Mouse (Mus musculus): ENCODE results near the gene Gm37240. TPM values are rescaled to one million over a fixed set of nuclear protein-coding genes. Genes with fewer than 3 reads are reported as not detected.

Gene Gm37240
- polyA plus RNA-seq, 1 experiment: 0.53 TPM

DNA sequence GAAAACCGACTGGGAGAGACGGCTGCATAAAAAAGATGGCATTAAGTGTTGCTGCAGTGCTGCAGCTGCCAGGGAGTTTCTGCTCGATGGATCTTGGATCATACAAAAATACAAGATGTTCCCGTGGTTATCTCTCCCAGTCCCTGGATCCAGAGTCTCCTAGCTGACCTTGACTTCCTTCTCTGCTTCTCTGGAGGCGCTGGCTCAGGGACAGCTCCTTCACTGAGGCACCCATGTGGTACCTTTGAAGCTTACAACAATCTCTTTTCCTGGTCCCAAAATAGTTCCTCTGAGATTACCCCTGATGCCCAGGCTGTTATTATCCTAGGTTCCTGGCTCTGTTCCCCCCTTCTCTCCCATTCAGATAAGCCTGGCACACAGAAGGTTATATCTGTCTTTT, 672.4 kb downstream of the Gm37240 start:
- no peak for DNase-seq (ENCODE audit: low read depth)
- TF ChIP-seq POLR2A (IDR thresholded peaks at IDR 0.05; ENCODE audit: borderline replicate concordance, extremely low read depth, insufficient read depth, insufficient read length, poor library complexity, severe bottlenecking) (no peak), CTCF (IDR thresholded peaks at IDR 0.05; ENCODE audit: borderline replicate concordance, extremely low read depth, insufficient read depth, insufficient read length) (no peak)

DNA sequence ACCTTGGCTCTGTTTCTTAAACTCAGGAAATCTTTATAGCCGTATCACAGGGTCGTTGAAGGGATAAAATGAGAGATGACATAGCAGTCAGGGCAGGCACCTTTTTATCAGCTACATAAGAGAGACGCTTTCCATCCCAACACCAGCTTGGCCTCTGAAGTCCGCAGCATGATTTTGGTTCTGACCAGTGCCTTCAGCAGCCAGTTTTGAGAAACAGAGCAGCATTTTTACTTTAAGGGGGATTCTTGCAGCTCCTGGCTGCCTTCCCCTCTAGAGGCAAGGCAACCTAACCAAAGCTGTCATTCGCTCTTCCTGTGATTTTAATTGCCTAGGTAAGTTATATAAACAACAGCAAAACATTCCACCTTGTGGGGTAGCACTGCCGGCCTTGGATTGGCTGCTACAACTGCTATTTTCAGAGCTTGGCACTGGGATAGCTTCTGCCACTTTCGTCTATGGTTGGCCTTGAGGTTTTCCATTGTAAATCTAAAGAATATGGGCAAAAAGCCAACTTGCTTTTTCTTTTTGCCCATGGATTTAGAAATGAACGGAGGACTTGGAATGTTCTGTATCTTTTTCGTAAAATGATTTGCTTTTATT, 674.5 kb downstream of the Gm37240 start:
- no peak for DNase-seq (ENCODE audit: low read depth)
- TF ChIP-seq POLR2A (IDR thresholded peaks at IDR 0.05; ENCODE audit: borderline replicate concordance, extremely low read depth, insufficient read depth, insufficient read length, poor library complexity, severe bottlenecking): no peak
- TF ChIP-seq CTCF (IDR thresholded peaks at IDR 0.05; ENCODE audit: borderline replicate concordance, extremely low read depth, insufficient read depth, insufficient read length): no peak

DNA sequence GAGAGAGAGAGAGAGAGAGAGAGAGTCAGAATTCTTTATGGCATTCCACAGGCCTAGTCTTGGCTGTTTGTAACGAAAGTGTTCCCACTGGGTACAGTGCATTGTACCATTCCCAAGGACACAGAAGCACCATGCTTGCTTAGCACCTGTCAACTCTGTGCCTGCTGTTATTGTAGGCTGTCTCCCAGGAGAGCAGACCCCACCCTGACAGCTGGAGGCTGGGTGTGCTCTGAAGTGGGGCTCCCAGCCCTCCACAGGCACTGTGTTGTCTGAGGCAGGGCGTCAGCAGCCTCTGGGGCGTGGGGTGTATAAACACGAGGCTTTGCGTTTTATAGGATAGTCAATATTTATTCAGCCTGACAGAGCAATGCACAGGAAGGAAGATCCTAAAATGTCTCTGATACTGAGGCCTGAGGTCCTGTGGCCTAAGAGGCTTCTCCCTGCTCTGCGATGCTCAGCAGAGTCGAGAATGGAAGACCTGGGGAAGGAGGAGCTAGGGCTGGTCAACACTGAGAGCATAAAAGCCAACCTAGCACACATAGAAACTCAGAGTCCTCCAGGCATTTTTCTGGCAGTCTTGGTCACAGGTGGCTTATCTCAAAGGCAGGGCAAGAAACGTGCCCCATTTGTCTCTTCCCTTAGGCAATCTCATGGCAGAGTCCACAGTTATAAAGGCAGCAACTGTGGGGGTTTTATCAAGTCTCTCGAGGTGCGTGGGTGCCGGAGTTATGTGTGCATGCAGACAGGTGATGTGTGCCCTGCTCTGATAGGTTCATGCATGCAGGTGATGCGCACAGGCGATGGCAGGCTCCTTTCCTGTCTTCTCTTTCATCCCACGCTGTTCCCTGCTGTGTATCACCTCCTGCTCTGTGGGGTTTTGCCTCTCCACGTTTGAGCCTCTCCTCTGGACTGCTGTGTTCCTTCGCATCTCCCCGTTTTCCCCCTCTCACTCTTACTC, 677.2 kb downstream of the Gm37240 start:
- DNase-seq (ENCODE audit: low read depth): no peak

DNA sequence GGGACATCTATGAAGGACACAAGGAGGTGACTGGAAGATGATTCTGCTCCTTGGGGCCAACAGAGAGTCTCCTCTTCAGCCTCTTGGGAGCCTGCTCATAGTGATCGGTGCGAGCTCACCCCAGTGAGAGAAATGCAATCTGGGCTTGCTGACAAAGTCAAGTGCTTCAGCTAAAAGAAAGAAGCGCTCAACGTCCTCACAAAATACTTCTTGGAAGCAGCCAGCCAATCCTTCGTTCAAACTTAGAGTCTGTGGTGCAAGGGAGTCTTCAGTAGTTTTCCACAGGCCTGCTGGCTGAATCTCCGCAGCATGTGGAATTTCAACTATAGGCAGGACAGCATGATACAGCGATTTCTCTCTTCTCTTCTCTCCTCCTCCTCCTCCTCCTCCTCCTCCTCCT, 680.8 kb downstream of the Gm37240 start:
- TF ChIP-seq CTCF (IDR thresholded peaks at IDR 0.05; ENCODE audit: borderline replicate concordance, extremely low read depth, insufficient read depth, insufficient read length) (no peak), POLR2A (IDR thresholded peaks at IDR 0.05; ENCODE audit: borderline replicate concordance, extremely low read depth, insufficient read depth, insufficient read length, poor library complexity, severe bottlenecking) (no peak)

More for the DNA sequence above, 677.2 kb downstream of the Gm37240 start:
- TF ChIP-seq CTCF (IDR thresholded peaks at IDR 0.05; ENCODE audit: borderline replicate concordance, extremely low read depth, insufficient read depth, insufficient read length): no peak
- TF ChIP-seq POLR2A (IDR thresholded peaks at IDR 0.05; ENCODE audit: borderline replicate concordance, extremely low read depth, insufficient read depth, insufficient read length, poor library complexity, severe bottlenecking): no peak

DNA sequence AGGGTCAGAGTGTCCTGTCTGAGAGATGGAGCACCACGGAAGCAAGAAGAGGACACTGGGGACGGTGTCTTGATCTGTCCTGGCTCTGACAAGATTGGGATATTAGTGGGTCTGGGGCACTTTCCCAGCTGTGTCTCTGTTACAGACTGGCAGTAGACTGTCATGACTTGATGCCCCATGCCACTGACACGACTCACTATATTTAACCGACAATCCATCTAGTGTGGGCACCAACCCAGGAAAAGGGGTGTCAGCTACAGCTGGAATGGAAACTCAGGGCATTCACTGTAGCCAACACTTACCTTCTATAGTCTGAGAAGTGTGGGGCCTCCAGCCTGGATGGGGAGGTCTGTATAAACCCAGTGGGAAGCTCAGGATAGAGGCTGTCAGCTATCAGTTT, 681.4 kb downstream of the Gm37240 start:
- no peak for TF ChIP-seq CTCF (IDR thresholded peaks at IDR 0.05; ENCODE audit: borderline replicate concordance, extremely low read depth, insufficient read depth, insufficient read length)
- TF ChIP-seq POLR2A (IDR thresholded peaks at IDR 0.05; ENCODE audit: borderline replicate concordance, extremely low read depth, insufficient read depth, insufficient read length, poor library complexity, severe bottlenecking): no peak
- no peak for DNase-seq (ENCODE audit: low read depth)

More for the DNA sequence above, 680.8 kb downstream of the Gm37240 start:
- no peak for DNase-seq (ENCODE audit: low read depth)

DNA sequence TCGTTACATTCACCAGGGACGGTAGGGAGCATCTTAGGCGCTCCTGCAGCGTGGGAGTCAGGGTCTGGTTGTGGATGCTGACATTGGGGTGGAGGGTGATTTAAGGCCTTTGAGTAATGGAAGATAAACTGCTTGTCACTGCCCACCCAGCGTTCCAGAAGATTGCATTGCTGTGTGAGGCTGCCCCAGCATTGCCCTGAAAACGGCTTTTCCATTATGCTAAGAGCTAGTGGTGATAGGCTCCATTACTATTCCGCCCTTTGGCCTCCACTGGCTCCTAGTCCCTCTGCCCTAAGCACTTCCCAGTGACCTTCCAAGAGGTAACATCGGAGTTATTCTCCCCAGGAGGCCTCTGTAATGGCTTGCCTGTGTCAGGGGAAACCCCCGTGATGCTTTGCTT, 683.7 kb downstream of the Gm37240 start:
- peak; percentile 10 for DNase-seq (ENCODE audit: low read depth)
- TF ChIP-seq CTCF (IDR thresholded peaks at IDR 0.05; ENCODE audit: borderline replicate concordance, extremely low read depth, insufficient read depth, insufficient read length) (no peak), POLR2A (IDR thresholded peaks at IDR 0.05; ENCODE audit: borderline replicate concordance, extremely low read depth, insufficient read depth, insufficient read length, poor library complexity, severe bottlenecking) (no peak)

DNA sequence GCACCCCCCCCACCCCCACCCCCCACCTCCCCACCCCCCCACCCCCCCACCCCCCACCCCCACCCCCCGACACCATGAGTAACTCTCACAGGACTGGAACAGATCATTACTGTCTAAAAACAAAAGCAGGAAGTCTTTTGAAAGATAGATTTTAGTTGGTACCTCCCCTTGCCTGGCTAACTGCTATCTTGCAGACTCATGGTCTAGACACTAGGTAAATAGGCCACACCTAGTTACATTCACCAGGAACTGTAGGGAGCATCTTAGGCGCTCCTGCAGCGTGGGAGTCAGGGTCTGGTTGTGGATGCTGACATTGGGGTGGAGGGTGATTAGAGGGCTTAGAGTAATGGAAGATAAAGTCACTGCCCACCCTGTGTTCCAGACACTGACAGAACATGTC, 684.6 kb downstream of the Gm37240 start:
- no peak for TF ChIP-seq CTCF (IDR thresholded peaks at IDR 0.05; ENCODE audit: borderline replicate concordance, extremely low read depth, insufficient read depth, insufficient read length)
- TF ChIP-seq POLR2A (IDR thresholded peaks at IDR 0.05; ENCODE audit: borderline replicate concordance, extremely low read depth, insufficient read depth, insufficient read length, poor library complexity, severe bottlenecking): no peak
- DNase-seq (ENCODE audit: low read depth): no peak

DNA sequence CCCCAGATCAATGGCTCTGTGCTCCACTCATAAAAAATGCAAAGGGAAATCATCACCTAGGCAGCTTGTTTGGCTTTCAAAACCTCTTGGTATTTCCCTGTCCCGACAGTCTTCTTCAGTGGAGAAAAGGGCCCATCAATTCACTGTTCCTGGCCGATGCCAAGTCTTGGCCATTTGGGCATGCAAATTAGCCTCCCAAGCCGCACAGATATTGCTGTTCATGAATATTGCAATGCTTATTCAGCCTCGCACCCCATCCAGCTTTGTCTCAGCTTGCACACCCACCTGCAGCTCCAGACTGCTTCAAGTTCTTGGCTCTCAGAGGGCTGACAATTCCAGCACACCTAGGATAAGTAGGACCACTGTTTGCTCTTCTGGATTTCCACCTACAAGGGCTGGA, 685.5 kb downstream of the Gm37240 start:
- DNase-seq (ENCODE audit: low read depth): peak; percentile 75
- TF ChIP-seq POLR2A (IDR thresholded peaks at IDR 0.05; ENCODE audit: borderline replicate concordance, extremely low read depth, insufficient read depth, insufficient read length, poor library complexity, severe bottlenecking) (no peak), CTCF (IDR thresholded peaks at IDR 0.05; ENCODE audit: borderline replicate concordance, extremely low read depth, insufficient read depth, insufficient read length) (no peak)

DNA sequence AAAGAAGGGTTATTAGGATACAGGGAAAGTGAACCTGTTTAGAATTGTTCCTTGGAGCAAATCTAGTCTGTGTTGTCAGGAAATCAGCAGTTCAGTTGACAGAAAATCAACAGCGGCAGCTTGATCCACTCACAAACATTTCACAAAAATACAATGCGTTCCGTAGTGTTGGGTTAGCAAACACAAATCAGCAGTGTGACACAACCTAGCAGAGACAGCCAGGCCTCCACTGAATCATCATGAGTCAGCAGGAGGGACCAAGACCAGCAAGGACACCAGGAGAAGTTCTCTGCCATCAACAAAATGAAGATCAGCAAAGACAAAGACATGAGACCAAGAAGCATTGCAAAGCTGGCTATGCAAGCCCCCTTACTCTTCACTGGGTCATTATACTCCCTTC, 688.8 kb downstream of the Gm37240 start:
- TF ChIP-seq CTCF (IDR thresholded peaks at IDR 0.05; ENCODE audit: borderline replicate concordance, extremely low read depth, insufficient read depth, insufficient read length) (no peak), POLR2A (IDR thresholded peaks at IDR 0.05; ENCODE audit: borderline replicate concordance, extremely low read depth, insufficient read depth, insufficient read length, poor library complexity, severe bottlenecking) (no peak)
- no peak for DNase-seq (ENCODE audit: low read depth)

DNA sequence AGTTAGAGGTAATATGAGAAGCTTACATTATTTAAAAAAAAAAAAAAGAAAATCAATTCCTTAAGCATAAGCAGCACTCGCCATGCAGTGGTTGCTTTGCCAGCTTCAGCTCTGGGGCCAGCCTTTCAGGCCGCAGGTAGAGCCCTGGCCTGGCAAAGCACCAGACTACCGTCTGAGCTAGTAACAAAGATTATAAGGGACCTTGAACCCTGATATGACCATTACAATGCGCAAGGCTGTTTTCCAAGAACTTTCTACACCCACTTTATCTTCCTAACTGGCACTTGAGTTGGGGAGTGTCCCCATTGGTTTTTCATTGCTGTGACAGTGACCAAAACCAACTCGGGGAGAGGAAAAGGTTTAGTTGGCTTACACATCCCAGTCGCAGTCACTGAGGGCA, 690.2 kb downstream of the Gm37240 start:
- no peak for DNase-seq (ENCODE audit: low read depth)
- no peak for TF ChIP-seq CTCF (IDR thresholded peaks at IDR 0.05; ENCODE audit: borderline replicate concordance, extremely low read depth, insufficient read depth, insufficient read length)
- TF ChIP-seq POLR2A (IDR thresholded peaks at IDR 0.05; ENCODE audit: borderline replicate concordance, extremely low read depth, insufficient read depth, insufficient read length, poor library complexity, severe bottlenecking): no peak

DNA sequence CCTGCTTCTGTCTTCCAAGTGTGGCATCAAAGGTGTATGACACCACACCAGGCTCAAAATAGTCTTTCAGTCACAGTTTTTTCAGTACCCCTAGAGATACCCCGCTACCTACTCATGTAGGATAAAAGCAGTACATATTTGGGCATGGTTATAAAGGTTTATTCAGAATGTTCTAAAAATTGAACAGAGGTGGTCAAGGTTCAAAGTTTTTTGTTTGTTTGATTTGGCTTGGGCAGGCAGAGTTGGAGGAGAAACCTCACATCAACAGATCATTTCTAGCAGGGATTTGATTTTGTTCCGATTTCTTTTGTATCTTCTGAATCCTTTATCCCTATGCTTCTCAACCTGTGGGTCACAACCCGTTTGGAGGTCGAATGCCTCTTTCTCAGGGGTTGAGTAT, 690.7 kb downstream of the Gm37240 start:
- no peak for DNase-seq (ENCODE audit: low read depth)
- TF ChIP-seq POLR2A (IDR thresholded peaks at IDR 0.05; ENCODE audit: borderline replicate concordance, extremely low read depth, insufficient read depth, insufficient read length, poor library complexity, severe bottlenecking): no peak
- TF ChIP-seq CTCF (IDR thresholded peaks at IDR 0.05; ENCODE audit: borderline replicate concordance, extremely low read depth, insufficient read depth, insufficient read length): no peak
